ENCODE assay signal across 8 mouse cellular contexts in the genomic region with DNA sequence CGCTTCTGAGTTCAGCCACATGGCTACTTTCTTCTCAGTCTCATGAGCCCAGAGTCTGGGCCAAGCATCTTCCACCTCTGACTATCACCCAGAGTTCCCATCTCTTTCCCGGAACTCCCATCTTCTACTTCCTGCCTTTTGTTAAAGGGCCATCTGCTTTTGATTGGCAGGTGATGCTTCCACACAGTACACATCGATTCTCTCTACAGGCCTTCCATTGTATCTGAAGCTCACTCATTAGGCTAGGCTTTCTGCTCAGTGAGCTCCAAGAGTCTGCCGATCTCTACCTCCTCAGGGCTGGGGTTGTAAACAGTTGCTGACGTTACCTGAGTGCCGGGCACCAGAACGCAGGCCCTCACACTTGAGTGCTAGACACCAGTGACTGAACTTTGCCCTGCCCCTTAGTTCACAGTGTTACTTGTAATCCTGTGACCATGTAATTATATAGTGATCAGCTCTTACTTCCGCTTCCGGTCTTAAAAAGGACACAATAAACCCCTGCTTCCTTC. TPM values are rescaled to one million over a fixed set of nuclear protein-coding genes. Genes with fewer than 3 reads are reported as not detected.
DNase-seq lines count a peak whose midpoint lies in the region; ATAC-seq and TF ChIP-seq lines count a peak whose summit lies in the region.

A gene (plus strand): TSS at position 459 of the 509 bp plus-strand sequence.

- DNase-seq in cerebellum, adult 2 months: no peak
- no peak for DNase-seq in cerebellum, adult 18-20 months
- no peak for DNase-seq in Patski (ENCODE audit: low read depth, low spot score)
- DNase-seq in forebrain, embryonic 14.5 days (ENCODE audit: low spot score): no peak
- DNase-seq in liver, embryonic 14.5 days (ENCODE audit: low read depth in 3 of 3, low spot score in 3 of 3): no peak
- DNase-seq in ovary, postnatal 10 days (ENCODE audit: low spot score): no peak
- no peak for DNase-seq in yolk sac, embryonic 10.5 days (ENCODE audit: low spot score)

- no peak for TF ChIP-seq CTCF in cerebellum, adult 2 months (IDR thresholded peaks at IDR 0.05; ENCODE audit: borderline replicate concordance, insufficient read depth, low read depth, low read length)
- no peak for TF ChIP-seq CTCF in Patski (IDR thresholded peaks at IDR 0.05)
- no peak for TF ChIP-seq CTCF in liver, embryonic 14.5 days (IDR thresholded peaks at IDR 0.05; ENCODE audit: low read depth)

- H3K4me2 ChIP-seq in forebrain, embryonic 14.5 days (ENCODE audit: low read length): peak within 1 kb of the TSS; percentile 23; the same call in 1 of the 2 replicates
- H3K4me2 ChIP-seq in hindbrain, embryonic 12.5 days (replicated peaks): peak within 1 kb of the TSS; percentile 23; the same call in 1 of the 2 replicates
- H3K4me2 ChIP-seq in liver, embryonic 14.5 days (ENCODE audit: low read depth): peak within 1 kb of the TSS; percentile 92

- peaks cover 9% of the 10 kb centered on the region for H3K4me1 ChIP-seq in cerebellum, adult 2 months (ENCODE audit: control insufficient read depth, insufficient read depth, low read length)
- peaks cover 11% of the 10 kb centered on the region for H3K4me1 ChIP-seq in forebrain, embryonic 14.5 days (ENCODE audit: control insufficient read depth, insufficient read depth, low read length)
- peaks cover 18% of the 10 kb centered on the region for H3K4me1 ChIP-seq in hindbrain, embryonic 12.5 days
- peaks cover 22 to 24% of the 10 kb centered on the region in 2 experiments for H3K4me1 ChIP-seq in liver, embryonic 14.5 days (replicated peaks; ENCODE audit: control insufficient read depth in 2 of 2, insufficient read depth in 2 of 2, low read length in 1 of 2)

- H3K9ac ChIP-seq in forebrain, embryonic 14.5 days (ENCODE audit: low read length): no peak within 1 kb of the TSS
- H3K9ac ChIP-seq in hindbrain, embryonic 12.5 days: no peak within 1 kb of the TSS
- 0 out of 2 replicates have a peak within 1 kb of the TSS, but pooled peaks have one; percentile 31 for H3K9ac ChIP-seq in liver, embryonic 14.5 days (replicated peaks)

- POLR2A ChIA-PET in Patski (lab: Charles Lee): interaction anchor here (1.5 kb wide), 1 partner anchor 67 kb away, joined by 4 read pairs; a partner anchor contains a TSS

- H3K4me3 ChIP-seq in cerebellum, adult 2 months (replicated peaks; ENCODE audit: insufficient read depth, low read depth, low read length): no peak within 1 kb of the TSS
- H3K4me3 ChIP-seq in forebrain, embryonic 14.5 days (ENCODE audit: low read depth, low read length): no peak within 1 kb of the TSS
- H3K4me3 ChIP-seq in hindbrain, embryonic 12.5 days: peak within 1 kb of the TSS; percentile 80; the same call in 1 of the 2 replicates
- peak within 1 kb of the TSS in 1 of 2 experiments; percentile 93; a peak in 1 of 4 replicates for H3K4me3 ChIP-seq in liver, embryonic 14.5 days (ENCODE audit: insufficient read depth in 1 of 2, low read depth in 2 of 2, low read length in 2 of 2)

- peaks cover 2% of the 10 kb centered on the region; the same call in 1 of the 2 replicates for H3K36me3 ChIP-seq in forebrain, embryonic 14.5 days (ENCODE audit: control insufficient read depth, insufficient read depth, low read length)
- H3K36me3 ChIP-seq in hindbrain, embryonic 12.5 days: no peaks in the 10 kb centered on the region
- no peaks in the 10 kb centered on the region for H3K36me3 ChIP-seq in liver, embryonic 14.5 days (replicated peaks; ENCODE audit: control insufficient read depth, insufficient read depth, low read depth)

- CTCF ChIA-PET in Patski (lab: Charles Lee): interaction anchor here (0.8 to 1.3 kb wide), 3 partner anchors 9 to 15 kb away, joined by 3 to 6 read pairs (median 3); no protein-coding TSS in a partner anchor

- no peak for TF ChIP-seq EP300 in liver, embryonic 14.5 days (IDR thresholded peaks at IDR 0.05; ENCODE audit: low read depth)

- in situ Hi-C loops in Patski (cut with MboI; ENCODE audit: low pct_unique_long_range_greater_than_20kb): no loop called here

- no peak within 1 kb of the TSS for H3K27ac ChIP-seq in cerebellum, adult 2 months (ENCODE audit: insufficient read depth, low read length)
- H3K27ac ChIP-seq in forebrain, embryonic 14.5 days (ENCODE audit: low read depth, low read length): no peak within 1 kb of the TSS
- H3K27ac ChIP-seq in hindbrain, embryonic 12.5 days: no peak within 1 kb of the TSS
- no peak within 1 kb of the TSS; the same call in 1 of the 2 replicates for H3K27ac ChIP-seq in liver, embryonic 14.5 days

- H3K9me3 ChIP-seq in forebrain, embryonic 14.5 days (replicated peaks; ENCODE audit: control insufficient read depth, low read length): no peaks in the 10 kb centered on the region
- no peaks in the 10 kb centered on the region for H3K9me3 ChIP-seq in hindbrain, embryonic 12.5 days (replicated peaks)
- H3K9me3 ChIP-seq in liver, embryonic 14.5 days (ENCODE audit: control insufficient read depth, low read length): no peaks in the 10 kb centered on the region

- no peak for TF ChIP-seq POLR2A in cerebellum, adult 2 months (IDR thresholded peaks at IDR 0.05; ENCODE audit: borderline replicate concordance, insufficient read depth, low read length)

- 92% methylated on average over 9 of the region's 9 CpGs for WGBS in cerebellum, adult 2 months
- 95% methylated on average over 9 of the region's 9 CpGs for WGBS in forebrain, embryonic 14.5 days
- WGBS in hindbrain, embryonic 12.5 days: 93% methylated on average over 9 of the region's 9 CpGs
- 88% methylated on average over 9 of the region's 9 CpGs for WGBS in liver, embryonic 14.5 days (ENCODE audit: insufficient replicate concordance)

- H3K27me3 ChIP-seq in cerebellum, adult 2 months (ENCODE audit: control insufficient read depth, insufficient read depth, low read length): no peaks in the 10 kb centered on the region
- no peaks in the 10 kb centered on the region for H3K27me3 ChIP-seq in Patski
- H3K27me3 ChIP-seq in forebrain, embryonic 14.5 days (replicated peaks; ENCODE audit: control insufficient read depth, insufficient read depth, low read length): no peaks in the 10 kb centered on the region
- H3K27me3 ChIP-seq in hindbrain, embryonic 12.5 days: no peaks in the 10 kb centered on the region; the same call in 1 of the 2 replicates
- no peaks in the 10 kb centered on the region; the same call in 1 of the 2 replicates for H3K27me3 ChIP-seq in liver, embryonic 14.5 days (ENCODE audit: control insufficient read depth, insufficient read depth, low read length)

- no peak for ATAC-seq in Patski
- no peak for ATAC-seq in forebrain, embryonic 14.5 days
- ATAC-seq in hindbrain, embryonic 12.5 days (ENCODE audit: low FRiP score): no peak
- no peak for ATAC-seq in liver, embryonic 14.5 days (ENCODE audit: insufficient read depth)

RNA-seq across cellular contexts. Expression of the gene that starts here (rescaled TPM):
- polyA plus RNA-seq in cerebellum, adult 2 months (2012; rRNA removed): 43.9 and 45.7 TPM in 2 replicates
- 64.2 TPM for polyA plus RNA-seq in Patski (2021)
- 89.2 and 93.6 TPM in 2 replicates for polyA plus RNA-seq in forebrain, embryonic 14.5 days (2014; fragmentation: Nextera tagmentation; extraction: Ambion mirVana)
- 122 and 128 TPM in 2 replicates for polyA plus RNA-seq in hindbrain, embryonic 12.5 days (2016; fragmentation: Nextera tagmentation; extraction: Ambion mirVana)
- polyA plus RNA-seq in liver, embryonic 14.5 days (2012; rRNA removed): 44.6 and 68.3 TPM in 2 replicates
- 94.0 and 101 TPM in 2 replicates for polyA plus RNA-seq in liver, embryonic 14.5 days (2014; fragmentation: Nextera tagmentation; extraction: Ambion mirVana)

Comparison
In these comparisons a context has a peak if more than half of its experiments do, and no peak if none do; other contexts are left out.
1. H3K4me2 ChIP-seq: peak in every context shown above with its lines; median percentile 92 in liver, embryonic 14.5 days; 23 in forebrain, embryonic 14.5 days; 23 in hindbrain, embryonic 12.5 days.